Comparison of ENCODE assay signal across 9 mouse cellular contexts in genomic region chr2:169723645-169724462, GRCm38 (mm10).
DNase-seq lines count a peak whose midpoint lies in the region; ATAC-seq and TF ChIP-seq lines count a peak whose summit lies in the region.
"Had no signal": no experiment of that assay in that cellular context is flagged by ENCODE, and none has a peak within 500 bp of the region (broad histone marks: within the 10 kb centered on the region; RNA-seq: fewer than 3 reads in every experiment).

No protein-coding gene starts in this region.

- H3K4me1 ChIP-seq in heart, embryonic 16.5 days (ENCODE audit: control insufficient read depth, insufficient read depth, low read length): 0 out of 2 replicates have a peak, but pooled peaks cover 4% of the 10 kb centered on the region

- ATAC-seq in heart, embryonic 16.5 days (replicated peaks; ENCODE audit: extremely low read depth, insufficient read depth, low FRiP score): peak; percentile 40; the same call in 1 of the 2 replicates
- peak; percentile 73 for ATAC-seq in megakaryocyte, adult 5-6 weeks (ENCODE audit: poor library complexity, severe bottlenecking)
- no peak for ATAC-seq in erythroid progenitor cell, adult 5-6 weeks (replicated peaks; ENCODE audit: low FRiP score, poor library complexity, severe bottlenecking)

- H3K4me3 ChIP-seq in left cerebral cortex, adult 2 months: peak overlapping the region; percentile 23
- H3K4me3 ChIP-seq in heart, embryonic 16.5 days (ENCODE audit: low read length): no peak overlapping the region
- H3K4me3 ChIP-seq: erythroblast, embryonic 14.5 days had no signal

- no peaks in the 10 kb centered on the region for H3K36me3 ChIP-seq in heart, embryonic 16.5 days (ENCODE audit: control insufficient read depth, insufficient read depth)

- peak overlapping the region; percentile 48 for H3K4me2 ChIP-seq in heart, embryonic 16.5 days (ENCODE audit: low read depth, low read length)

- WGBS in heart, embryonic 16.5 days: 34% methylated on average over 24 of the region's 24 CpGs

- peak overlapping the region; percentile 12; the same call in 1 of the 2 replicates for H3K27ac ChIP-seq in left cerebral cortex, adult 2 months
- peak overlapping the region; percentile 78 for H3K27ac ChIP-seq in heart, embryonic 16.5 days (ENCODE audit: low read length)

- intact Hi-C loops in left cerebral cortex, adult 2 months (cut with DNase I): no loop called here

- no peak for TF ChIP-seq CTCF in left cerebral cortex, adult 2 months (IDR thresholded peaks at IDR 0.05)

- DNase-seq in left cerebral cortex, adult 2 months (ENCODE audit: extremely low spot score in 1 of 2, low spot score in 2 of 2): no peak
- no peak for DNase-seq in left cerebral cortex, adult 18-20 months (ENCODE audit: low spot score in 2 of 2)
- peak; percentile 24 to 63 for DNase-seq in kidney, postnatal 25 days
- DNase-seq in B cell, adult 2 months: no peak
- DNase-seq in urinary bladder, postnatal 4 days (ENCODE audit: low spot score in 2 of 2): no peak

- 0 out of 2 replicates have a peak overlapping the region, but pooled peaks have one; percentile 7 for H3K9ac ChIP-seq in heart, embryonic 16.5 days (ENCODE audit: low read length)

- no peaks in the 10 kb centered on the region for H3K27me3 ChIP-seq in heart, embryonic 16.5 days (ENCODE audit: control insufficient read depth, insufficient read depth, low read length)

- no peaks in the 10 kb centered on the region for H3K9me3 ChIP-seq in heart, embryonic 16.5 days (replicated peaks; ENCODE audit: control insufficient read depth, low read length)

Comparison
In these comparisons a context has a peak if more than half of its experiments do, and no peak if none do; other contexts are left out.
1. DNase-seq: peak in kidney, postnatal 25 days (2 of 2); none in left cerebral cortex, adult 2 months (0 of 2), left cerebral cortex, adult 18-20 months (0 of 2), B cell, adult 2 months (0 of 2) and urinary bladder, postnatal 4 days (0 of 2).